Mouse (Mus musculus): ENCODE measurements around the gene Prokr2. TPM values are rescaled to one million over a fixed set of nuclear protein-coding genes. Genes with fewer than 3 reads are reported as not detected.

Prokr2 gene
- total RNA-seq (2022): 1 to 10 TPM; 1.4 to 2.8 (median 2.0) TPM

DNA sequence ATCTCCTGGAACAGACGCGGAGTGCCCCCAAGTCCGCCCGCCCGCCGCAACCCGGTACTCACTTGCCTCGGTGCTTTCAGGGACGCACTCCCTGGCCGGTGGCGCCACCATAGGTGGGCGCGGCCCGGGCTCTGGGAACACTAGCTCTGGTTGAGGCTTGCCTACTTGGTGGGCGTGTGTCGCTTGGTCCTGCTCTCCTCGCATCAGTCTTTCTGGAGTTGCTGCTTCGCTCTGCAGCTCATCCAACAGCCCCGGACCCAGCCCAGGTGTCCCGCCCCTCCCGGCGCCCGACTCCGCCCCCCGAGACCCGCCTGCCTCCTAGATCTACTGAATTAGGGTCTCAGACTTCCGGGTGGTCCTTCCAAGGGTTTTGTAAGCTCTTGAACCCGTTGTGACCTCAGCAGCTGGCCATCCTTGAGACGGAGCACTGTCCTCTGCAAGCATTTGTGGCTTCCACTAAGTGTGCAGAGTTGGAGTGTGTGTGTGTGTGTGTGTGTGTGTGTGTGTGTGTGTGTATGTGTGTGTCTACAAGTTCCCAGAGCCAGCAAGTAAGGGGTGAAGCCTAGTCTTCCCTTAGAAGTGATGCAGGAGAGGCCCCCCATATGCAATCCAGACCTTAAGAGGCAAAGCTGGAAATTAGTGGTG lies at the start of gene Prokr2:
Prokr2 (minus strand) TSS at position 254 of the 645 bp plus-strand sequence.
- no peak for DNase-seq (ENCODE audit: low spot score in 2 of 2)

DNA sequence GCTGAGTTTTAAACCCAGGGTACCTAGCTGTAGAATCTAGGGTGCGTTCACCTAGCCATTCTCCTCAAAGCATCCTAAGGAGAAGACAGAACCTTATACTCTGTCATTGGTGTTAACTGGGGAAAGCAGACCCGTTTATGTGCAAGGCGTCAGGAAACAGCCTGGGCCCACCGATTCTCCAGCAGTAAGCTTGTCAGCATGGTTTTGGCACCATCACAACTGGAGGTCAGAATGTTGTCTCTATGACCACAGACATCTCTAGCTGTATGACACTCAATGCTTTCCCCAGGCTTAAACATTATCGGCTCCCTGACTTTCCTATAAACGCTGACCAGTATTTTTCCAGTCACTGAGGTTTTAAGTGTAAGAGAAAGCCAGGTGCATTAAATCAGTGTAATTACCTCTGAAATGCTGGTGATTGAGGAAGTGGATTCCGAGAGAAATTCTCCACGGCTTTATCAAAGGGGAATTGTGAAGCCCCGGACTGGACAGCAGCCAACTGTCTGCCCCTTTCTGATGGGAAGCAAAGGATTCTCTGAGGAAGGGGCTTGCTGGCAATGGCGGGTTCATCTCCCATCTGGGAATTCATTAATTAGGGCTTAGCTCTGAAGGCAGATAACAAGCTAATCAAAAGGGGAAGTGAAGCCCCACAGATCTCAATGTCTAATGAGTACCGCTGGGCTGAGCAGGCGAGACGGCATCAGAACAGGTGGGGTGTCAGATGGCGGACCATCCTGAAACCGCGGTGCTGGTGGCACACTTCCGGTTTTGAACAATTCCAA lies 42.1 kb upstream of the Prokr2 start:
- no peak for DNase-seq (ENCODE audit: low spot score in 2 of 2)

DNA sequence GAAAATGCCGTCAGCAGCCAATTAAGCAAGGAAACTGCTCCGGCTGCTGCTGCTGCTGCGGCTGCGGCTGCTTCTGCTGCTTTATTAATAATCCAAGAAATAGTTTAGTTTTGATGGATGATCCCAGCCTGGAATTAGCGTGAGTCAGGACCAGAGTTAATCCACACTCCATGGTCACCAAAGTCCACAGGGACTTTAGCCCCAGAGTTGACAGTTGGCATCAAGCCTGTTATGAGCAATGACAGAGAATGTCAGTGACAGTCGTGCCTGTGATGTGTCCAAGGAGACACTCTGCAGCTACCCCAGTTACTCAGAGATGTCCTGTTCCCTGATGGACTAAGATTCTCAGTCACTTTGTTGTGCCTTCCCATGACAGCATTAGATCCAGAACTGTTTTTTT lies 40.3 kb upstream of the Prokr2 start:
- no peak for DNase-seq (ENCODE audit: low spot score in 2 of 2)

DNA sequence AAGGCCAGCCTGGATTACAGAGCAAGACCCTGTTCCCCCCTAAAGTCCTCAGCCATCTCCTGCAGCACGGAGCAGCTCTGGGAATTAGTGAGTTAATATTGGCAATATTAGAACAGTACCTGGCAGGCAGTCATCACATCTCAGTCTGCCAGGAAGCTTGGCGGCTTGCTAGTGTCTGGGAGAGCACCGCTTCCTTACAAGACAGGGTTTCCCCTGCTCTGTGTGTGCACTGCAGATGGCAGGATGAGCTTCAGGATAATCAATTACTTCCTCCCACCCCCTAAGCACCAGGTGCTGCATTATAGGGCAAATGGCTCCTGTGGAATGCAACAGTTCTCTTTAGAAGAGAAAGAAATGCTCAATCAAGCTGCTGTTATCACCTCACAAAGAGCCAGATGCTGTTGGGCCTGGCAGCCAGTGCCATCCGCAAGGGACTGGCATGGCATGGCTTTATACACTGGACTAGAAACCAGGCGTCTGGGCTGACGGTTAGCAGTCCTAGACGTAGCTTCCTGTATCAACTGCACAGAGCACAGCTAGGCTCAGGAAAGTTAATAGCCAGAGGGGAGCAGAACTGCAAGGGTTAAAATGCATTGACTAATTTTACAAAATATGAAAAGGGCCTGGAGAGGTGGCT lies 38.3 kb upstream of the Prokr2 start:
- DNase-seq (ENCODE audit: low spot score in 2 of 2): peak in 1 of 2 experiments; percentile 7

DNA sequence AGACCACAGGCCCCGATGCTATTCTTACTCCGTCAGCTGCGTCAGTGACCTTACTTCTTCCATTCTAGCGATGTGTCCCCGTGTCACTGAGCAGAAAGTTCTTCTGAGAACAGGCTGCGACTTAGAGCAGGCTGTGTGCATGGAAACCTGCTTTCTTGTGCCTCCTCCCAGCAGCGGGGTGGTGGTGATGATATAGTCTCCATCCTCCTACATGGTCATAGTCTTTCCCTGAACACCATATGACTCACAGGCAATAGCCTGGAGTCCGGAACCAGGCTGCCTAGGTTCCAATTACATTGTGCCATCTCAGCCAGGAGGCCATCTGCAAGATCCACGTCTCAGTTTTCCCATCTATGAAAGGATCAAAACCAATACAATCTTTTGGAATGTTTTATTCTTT lies 37.6 kb upstream of the Prokr2 start:
- DNase-seq (ENCODE audit: low spot score in 2 of 2): peak in 1 of 2 experiments; percentile 27

DNA sequence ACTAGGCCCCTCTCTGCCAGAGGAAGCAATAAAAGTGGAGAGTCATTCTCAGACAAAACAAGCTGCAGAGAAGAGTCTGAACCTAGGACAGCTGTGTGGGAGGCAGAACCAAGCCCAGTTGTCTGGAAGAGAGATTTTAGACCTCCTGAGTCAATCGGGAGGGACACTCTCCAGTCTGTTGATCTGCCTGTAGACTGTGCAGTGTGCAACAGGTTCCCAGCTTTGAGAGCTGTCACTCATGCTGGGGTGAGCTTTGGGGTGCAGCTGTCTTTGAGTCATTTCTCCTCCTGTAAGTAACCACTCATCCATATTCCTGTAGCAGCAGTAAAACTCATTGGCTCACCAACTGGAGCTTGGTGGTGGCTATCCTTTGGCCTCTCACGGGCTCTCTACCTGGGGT lies 33.2 kb upstream of the Prokr2 start:
- no peak for DNase-seq (ENCODE audit: low spot score in 2 of 2)

DNA sequence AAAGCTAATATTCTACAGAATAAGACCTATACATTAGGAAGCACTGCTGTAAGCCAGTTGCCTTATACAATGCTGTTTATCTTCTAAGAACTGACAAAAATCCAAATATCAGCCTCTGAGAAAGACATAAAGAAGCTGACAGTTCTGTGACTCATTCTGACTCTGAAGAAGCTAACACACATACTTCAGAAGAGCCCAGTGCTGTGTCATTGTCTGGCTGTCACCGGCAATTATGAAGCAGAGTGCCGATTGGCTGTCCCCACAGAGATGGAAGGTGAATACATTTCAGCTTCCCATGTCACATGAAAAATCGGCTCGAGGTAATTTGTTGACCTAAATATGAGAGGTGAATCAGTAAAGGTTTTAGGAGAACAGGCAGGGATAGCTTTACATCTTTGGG lies 24.9 kb upstream of the Prokr2 start:
- no peak for DNase-seq (ENCODE audit: low spot score in 2 of 2)

DNA sequence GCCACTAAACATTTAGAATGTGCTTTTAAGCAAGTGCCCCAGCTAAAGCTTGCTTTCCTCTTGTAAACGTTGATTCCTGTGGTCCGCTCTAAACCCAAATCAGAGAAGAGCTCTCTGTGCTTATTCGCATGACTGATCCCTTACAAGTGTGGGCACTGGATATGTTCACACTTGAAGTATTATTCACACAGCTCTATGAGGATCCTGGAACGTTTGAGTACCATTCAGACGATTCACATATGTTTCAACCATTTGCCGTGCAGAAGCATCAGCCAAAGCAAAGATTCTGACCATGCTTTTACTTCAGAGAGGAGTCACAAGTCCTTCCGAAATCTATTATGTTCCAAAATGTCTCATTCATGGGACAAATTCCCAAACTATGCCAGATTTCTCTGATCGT lies 12.9 kb upstream of the Prokr2 start:
- DNase-seq (ENCODE audit: low spot score in 2 of 2): no peak

DNA sequence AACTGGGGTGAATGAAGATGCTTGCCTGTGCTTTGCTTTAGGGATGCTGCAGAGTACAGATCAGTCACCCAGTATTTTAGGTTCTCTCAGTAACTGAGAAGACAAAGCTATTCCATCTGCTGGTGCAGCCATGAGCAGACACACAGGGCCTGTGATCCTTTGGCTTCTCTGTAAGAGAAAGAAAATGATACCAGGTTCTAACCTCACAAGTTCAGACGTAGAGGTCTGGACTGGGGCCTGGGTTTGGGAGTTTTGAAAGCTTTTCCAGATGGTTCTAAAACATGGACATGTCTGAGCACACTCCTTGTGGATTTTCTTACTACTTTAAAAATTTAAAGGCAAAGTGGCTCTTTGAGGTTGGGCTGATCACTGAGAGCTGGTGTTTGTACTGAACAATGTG lies 10.5 kb upstream of the Prokr2 start:
- DNase-seq (ENCODE audit: low spot score in 2 of 2): no peak

DNA sequence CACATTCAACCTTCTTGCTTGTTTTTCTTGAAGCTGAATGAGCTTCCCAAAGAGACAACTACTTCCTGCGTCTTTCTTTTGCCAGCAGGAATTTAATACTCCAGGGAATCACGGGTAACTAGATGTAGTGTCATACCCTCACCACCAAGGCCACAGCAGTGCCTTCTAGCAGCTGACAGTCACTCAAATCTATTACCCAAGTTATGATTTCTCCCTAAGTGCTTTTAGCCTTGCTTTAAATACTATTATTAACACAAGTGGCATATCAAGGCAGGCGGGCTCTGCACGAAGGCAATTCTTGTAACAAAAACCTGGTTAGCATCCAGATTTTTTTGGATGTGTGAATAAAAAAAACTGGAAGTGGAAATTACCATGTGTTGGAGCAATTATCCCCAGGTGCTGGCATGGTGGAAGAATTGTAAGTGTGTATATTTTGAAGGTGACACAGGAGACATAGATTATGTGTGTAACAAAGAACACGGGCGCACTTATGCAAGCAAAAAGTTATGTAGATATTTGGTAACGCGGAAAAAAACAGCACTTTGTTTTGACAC lies 5.4 kb upstream of the Prokr2 start:
- no peak for DNase-seq (ENCODE audit: low spot score in 2 of 2)

DNA sequence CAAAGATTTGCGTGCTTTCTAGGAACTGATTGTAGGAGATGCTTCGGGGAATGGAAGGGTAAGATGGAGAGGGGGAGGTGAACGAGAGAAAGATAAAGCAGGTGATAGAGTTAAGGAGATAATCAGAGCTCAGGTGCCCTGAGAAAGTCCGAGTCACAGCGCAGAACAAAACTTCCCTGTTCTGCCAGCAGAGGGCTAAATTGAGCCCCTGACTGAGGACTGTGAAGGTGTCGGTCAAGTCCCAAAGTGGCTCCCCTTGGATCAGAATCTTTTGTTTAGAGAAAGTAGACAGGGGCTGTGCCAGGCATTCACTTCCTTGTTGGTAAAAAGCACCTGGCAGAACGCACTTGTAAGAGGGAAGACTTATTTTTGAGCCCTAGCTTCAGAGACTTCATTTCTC lies 4.3 kb upstream of the Prokr2 start:
- DNase-seq (ENCODE audit: low spot score in 2 of 2): no peak

DNA sequence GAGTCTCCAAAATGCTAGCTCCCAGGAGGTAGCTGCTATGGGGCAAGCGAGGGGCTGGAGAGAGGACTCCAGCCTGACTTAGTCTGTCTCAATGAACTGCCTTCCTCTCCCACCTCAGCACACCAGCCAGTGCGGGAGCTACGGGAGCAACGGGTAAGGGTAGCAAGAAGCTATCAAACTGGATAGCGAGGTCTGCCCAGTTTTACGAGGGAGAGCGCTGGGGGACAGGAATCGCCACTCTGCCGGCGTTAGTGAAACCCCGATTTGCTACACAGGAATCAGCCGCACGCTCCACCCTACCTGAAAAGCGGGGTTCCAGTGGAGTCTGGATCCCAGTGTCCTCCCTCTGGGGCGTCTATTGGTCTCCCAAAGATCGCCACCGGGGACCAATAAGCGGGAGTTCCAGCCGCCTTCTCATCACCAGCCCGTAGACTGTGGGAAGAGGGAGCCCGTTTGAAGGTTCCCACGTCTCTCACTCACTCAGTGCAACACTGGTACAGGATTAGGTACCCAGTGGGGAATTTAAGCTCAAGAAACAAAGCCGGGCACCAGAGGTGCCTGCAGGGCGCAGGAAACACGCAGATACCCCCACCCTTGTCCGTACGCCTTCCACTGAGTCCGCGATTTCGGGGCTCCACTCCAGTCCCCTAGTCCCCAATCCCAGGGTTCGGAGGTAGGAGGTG lies 595 bp downstream of the Prokr2 start:
- no peak for DNase-seq (ENCODE audit: low spot score in 2 of 2)

DNA sequence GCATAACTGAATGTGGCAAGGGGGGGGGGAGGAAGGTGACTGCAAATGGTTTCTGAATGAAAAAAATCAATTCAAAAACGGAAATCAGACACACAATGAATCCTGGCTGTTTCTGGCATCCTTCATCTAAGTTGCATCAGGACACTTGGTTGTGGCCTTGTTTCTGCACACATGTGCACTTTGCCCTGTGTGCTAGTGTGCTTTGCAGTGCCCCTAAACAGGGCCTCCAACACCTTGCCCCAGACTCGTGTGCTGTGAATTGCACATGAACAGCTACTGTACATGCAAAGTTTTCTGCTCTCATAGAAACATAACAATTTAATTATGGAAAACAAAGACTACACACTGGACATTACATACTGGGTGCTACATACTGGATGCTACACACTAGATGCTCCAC lies 2.9 kb downstream of the Prokr2 start:
- no peak for DNase-seq (ENCODE audit: low spot score in 2 of 2)

DNA sequence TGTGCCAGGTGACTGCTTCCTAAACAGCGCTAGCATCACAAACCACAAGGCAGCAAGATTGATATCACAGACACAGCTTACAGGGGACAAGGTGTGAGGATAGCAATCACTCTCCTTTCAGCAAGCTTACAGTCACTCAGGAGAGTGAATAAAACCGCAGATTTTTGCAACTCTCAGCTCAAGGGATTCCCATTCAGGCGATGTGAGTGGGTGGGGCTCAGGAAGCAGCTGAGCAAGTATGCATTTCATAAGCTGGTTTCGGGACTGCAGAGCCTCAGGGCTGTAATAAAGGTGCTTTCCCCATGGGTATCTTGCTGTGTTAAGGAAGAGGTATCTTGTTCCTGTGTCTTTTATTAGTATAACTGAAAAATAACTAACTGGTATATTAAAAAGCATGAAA lies 5.6 kb downstream of the Prokr2 start:
- DNase-seq (ENCODE audit: low spot score in 2 of 2): no peak

DNA sequence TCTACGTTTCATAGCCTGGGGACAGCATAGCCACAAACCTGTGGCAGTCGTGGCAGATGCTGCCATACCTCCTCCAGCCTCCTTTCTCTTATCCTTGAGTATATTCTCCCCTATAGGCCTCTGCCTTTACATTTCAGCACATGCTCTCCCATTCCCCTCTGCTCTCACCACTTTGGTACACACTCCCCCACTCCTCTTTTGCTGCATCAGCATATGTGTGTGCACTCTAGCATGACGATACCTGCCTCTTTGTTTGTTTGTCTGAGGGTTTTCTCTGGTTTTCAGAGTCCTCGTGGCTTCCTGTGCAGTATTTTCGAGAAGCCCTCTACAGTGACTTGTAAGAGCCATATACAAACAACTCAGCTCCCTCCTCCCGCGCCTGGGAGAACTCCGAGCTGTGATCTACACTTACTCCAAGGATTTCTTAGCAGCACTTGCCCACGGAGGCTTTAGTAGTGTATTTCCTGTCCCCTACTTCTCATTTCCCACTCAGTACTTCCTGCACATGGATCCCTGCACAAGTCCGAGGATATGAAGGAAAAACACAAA lies 6.6 kb downstream of the Prokr2 start:
- no peak for DNase-seq (ENCODE audit: low spot score in 2 of 2)

DNA sequence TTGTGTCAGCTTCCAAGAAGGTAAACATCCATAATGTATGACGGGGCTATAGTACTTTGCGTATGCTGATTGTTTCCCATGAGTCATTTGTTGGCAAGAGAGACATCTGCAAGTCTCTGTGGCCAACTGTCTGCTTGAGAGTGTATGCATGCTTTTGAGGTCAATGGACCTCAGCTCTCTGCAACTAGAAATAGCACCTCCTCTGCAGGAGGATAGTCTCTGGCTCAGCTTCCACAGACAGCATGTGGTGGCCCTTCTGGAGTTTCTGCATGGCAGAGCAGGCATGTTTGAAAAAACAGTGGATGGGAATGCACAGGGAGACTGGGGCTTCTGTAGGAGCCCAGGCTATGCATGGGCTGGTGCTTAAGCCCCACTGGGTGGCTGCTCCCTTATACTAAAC lies 7.8 kb downstream of the Prokr2 start:
- DNase-seq (ENCODE audit: low spot score in 2 of 2): peak in 1 of 2 experiments; percentile 54

DNA sequence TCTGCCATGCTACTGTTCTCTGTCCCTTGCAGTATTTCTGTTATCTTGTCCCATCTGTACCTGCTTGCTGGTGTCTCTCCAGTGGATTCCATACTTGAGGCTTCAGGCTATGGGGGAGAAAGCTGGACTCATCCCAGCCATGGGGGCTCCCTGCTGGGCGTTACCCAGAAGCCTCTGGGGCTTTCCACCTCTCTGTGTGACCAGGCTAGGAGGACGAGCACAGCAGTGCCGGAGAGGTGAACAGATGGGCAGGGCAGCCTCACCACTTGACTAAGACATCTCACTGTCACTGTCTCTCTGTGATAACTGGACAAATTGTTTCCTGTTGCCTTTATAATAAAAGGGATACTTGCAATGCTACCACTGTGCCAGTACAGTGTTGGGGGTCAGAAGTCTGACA lies 9.5 kb downstream of the Prokr2 start:
- no peak for DNase-seq (ENCODE audit: low spot score in 2 of 2)

DNA sequence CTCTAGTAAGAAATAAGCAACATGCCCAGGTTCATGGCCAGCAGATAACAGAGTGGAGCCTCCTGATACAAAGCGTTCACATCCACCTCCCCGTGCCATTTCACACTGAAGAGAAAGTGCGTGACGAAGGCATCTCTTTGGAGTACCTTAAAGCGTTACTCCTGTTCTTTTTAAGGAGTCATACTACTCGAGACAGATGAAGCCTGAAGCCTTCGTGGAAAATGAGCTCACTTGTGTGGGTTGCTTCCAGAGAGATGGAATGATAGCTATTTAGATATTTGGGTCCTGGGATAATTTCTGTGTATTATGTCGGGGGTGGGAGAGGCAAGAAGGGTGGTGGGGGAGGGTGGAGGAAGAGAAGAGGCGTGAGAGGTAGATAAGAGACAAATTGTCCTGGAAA lies 10.1 kb downstream of the Prokr2 start:
- no peak for DNase-seq (ENCODE audit: low spot score in 2 of 2)

DNA sequence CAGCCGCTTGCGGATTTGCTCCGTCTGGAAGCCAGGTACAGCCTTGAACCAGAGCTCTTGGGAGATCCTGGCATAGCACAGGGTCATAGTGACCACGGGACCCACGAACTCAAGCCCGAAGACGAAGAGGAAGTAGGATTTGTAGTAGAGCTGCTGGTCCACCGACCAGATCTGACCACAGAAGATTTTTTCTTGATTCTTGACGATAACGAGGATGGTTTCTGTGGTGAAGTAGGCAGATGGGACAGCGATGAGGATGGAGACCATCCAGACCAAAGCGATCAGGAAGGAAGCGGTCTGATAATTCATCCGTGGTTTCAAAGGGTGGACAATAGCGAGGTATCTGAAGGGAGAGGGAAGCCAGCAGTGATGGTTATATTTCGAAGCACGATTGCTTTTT lies 11.5 kb downstream of the Prokr2 start:
- DNase-seq (ENCODE audit: low spot score in 2 of 2): no peak

DNA sequence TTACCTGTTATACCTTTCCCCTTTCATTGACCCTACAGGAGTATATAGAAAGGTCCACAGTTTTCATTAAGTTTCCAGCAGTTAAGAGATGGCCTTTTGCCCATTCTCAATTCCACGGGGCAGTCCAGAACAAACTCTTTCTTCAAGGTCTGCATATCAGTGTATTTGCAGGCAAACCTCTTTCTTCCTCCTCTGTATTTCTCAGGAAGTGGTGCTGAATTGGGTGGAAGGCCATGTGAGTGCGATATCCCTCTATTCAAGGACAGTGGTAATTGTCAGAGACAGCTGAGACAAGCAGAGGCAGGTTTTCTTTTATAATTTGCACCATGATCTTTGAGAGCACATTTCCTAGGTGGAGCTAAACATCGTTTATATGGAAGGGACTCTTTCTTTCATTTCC lies 16.8 kb downstream of the Prokr2 start:
- no peak for DNase-seq (ENCODE audit: low spot score in 2 of 2)

DNA sequence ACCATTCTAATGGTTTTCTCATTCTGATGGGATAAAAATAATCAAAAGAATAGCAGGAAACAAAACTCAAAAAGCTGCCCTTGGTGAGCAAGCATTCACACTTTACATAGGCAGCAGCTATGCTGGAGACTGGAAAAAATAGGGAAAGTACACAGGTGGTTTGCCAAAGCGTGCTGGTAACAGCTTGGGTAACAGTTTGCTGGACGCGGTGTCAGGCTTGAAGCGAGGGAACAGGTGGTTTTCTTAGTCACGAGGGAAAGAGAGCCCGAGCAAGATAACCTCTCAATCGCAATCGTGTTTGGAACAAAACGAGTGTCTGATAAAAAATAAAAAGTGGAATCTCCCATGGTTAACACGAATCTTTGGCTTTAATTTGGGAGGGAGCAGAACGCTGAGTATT lies 41.4 kb downstream of the Prokr2 start:
- DNase-seq (ENCODE audit: low spot score in 2 of 2): no peak

DNA sequence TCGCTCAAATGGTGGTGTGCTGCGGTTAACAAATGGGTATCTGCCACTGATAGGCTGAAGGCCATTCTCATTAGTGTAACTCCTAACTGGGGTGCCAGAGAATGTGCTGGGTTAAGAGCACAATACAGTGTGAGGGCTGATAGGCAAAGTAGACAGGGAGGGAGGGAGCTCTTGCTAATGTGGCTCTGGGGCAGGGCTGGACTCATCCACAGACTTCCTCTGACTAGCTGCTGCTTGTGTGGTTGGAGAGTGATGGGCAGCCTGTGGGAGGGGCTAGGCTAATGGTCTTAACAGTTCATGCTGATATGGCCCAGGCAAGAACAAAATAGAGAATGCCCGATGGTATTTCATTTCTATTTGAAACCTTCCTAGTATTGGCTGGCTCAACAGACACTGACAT lies 44.0 kb downstream of the Prokr2 start:
- DNase-seq (ENCODE audit: low spot score in 2 of 2): no peak
